Mouse (Mus musculus): ENCODE data around the gene Gm3248.
A peak's percentile ranks its signal among the peaks of the same experiment; 100 is the strongest.
"Not testable (repeated sequence)": the region's sequence is repeated elsewhere in the genome, so short reads cannot be mapped to it uniquely, and the experiment has no call there.

The Gm3248 gene

GRCm38 (mm10) chr14:5961635-5962034 is at the start of gene Gm3248:
TSS of gene Gm3248 (minus strand) at chr14:5961745.
- not testable (repeated sequence) for DNase-seq

GRCm38 (mm10) chr14:5987136-5987535 is 25.6 kb upstream of the Gm3248 start:
- not testable (repeated sequence) for DNase-seq

- DNase-seq = not testable (repeated sequence)
Measured at GRCm38 (mm10) chr14:5979037-5979436, 17.5 kb upstream of the Gm3248 start, which contains the start of gene Gm3453. TSS of gene Gm3453 (minus strand) at chr14:5979137.

GRCm38 (mm10) chr14:5962441-5962840 is 896 bp upstream of the Gm3248 start:
- DNase-seq = not testable (repeated sequence)

- not testable (repeated sequence) for DNase-seq
Measured at GRCm38 (mm10) chr14:5961102-5961501, 443 bp downstream of the Gm3248 start.

- DNase-seq = not testable (repeated sequence)
Measured at GRCm38 (mm10) chr14:5960479-5960878, 1.1 kb downstream of the Gm3248 start.

- DNase-seq = peak; percentile 1
Measured at GRCm38 (mm10) chr14:5923276-5923675, 38.3 kb downstream of the Gm3248 start.

- peak; percentile 2 for DNase-seq
Measured at GRCm38 (mm10) chr14:5918330-5918942, 43.1 kb downstream of the Gm3248 start.

GRCm38 (mm10) chr14:5913701-5914100 is 47.8 kb downstream of the Gm3248 start:
- DNase-seq = not testable (repeated sequence)
